Comparison of ENCODE assay signal across 18 mouse cellular contexts in the genomic region with DNA sequence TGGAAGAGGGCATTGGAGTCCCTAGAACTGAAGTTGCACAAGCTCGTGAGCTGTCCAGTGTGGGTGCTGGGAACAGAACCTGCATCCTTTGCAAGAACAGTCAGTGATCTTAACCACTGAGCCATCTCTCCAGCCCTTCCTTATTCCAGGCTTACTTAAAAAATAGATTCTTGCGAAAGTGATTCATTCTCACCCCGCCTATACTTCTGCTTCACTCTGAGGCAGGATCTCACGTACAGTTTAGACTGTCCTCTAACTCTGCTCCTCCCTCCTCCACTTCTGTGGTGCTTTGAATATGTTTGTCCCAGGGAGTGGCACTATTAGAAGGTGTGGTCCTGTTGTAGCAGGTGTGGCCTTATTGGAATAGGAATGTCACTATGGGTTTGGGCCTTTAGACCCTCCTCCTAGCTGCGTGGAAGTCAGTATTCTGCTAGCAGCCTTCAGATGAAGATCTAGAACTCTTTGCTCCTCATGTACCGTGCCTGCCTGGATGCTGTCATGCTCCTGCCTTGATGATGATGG.
"Had no signal": no experiment of that assay in that cellular context is flagged by ENCODE, and none has a peak within 500 bp of the region (broad histone marks: within the 10 kb centered on the region; RNA-seq: fewer than 3 reads in every experiment).

No protein-coding gene starts in this region.

- H3K4me3 ChIP-seq: layer of hippocampus, adult 2 months; limb, embryonic 13.5 days; midbrain, embryonic 13.5 days; myocyte; neural tube, embryonic 15.5 days had no signal

- H3K4me2 ChIP-seq: limb, embryonic 13.5 days; midbrain, embryonic 13.5 days; neural tube, embryonic 15.5 days had no signal

- H3K36me3 ChIP-seq: limb, embryonic 13.5 days; midbrain, embryonic 13.5 days; neural tube, embryonic 15.5 days had no signal

- H3K27ac ChIP-seq: layer of hippocampus, adult 2 months; limb, embryonic 13.5 days; midbrain, embryonic 13.5 days; neural tube, embryonic 15.5 days; stomach, postnatal 0 days had no signal

- H3K9me3 ChIP-seq: limb, embryonic 13.5 days; midbrain, embryonic 13.5 days; neural tube, embryonic 15.5 days had no signal

- DNase-seq: kidney, adult 11 months; kidney, adult 9 months; kidney, postnatal 10 days; kidney, postnatal 4 days; left cerebral cortex, postnatal 4 days; lung, adult 2 months; lung, postnatal 36 days; right cerebral cortex, adult 18-20 months; right cerebral cortex, postnatal 25 days; thymus, adult 2 months; thymus, postnatal 25 days had no signal

- H3K27me3 ChIP-seq: limb, embryonic 13.5 days; midbrain, embryonic 13.5 days; neural tube, embryonic 15.5 days had no signal

- H3K4me1 ChIP-seq: limb, embryonic 13.5 days; midbrain, embryonic 13.5 days; neural tube, embryonic 15.5 days had no signal

- ATAC-seq: lung, postnatal 0 days; midbrain, embryonic 13.5 days had no signal

- H3K9ac ChIP-seq: limb, embryonic 13.5 days; midbrain, embryonic 13.5 days; neural tube, embryonic 15.5 days had no signal
